Mouse (Mus musculus) ES-Bruce4 (cell line): ENCODE data around the gene Olfr1008.

Source experiments
- CTCF ChIP-seq: IDR thresholded peaks from one replicate; pipeline ENCODE4 v1.8.1; 2011; ENCODE audit warnings: low read depth, low read length
- EP300 ChIP-seq: IDR thresholded peaks from 2 replicates; pipeline ENCODE4 v1.6.1; 2011; ENCODE audit warnings: low read depth, low read length; ENCODE audit not compliant: insufficient read depth
- POLR2A ChIP-seq: IDR thresholded peaks from one replicate; pipeline ENCODE4 v1.8.1; 2011; ENCODE audit warnings: low read length; ENCODE audit not compliant: insufficient read depth

GRCm38 (mm10) chr2:85715119-85715518 is 25.9 kb downstream of the Olfr1008 start, which contains the start of gene Olfr1009:
- TF ChIP-seq POLR2A: no peak
- TF ChIP-seq CTCF: no peak
- no peak for TF ChIP-seq EP300
